8 mouse cellular contexts compared by ENCODE assay signal in the genomic region with DNA sequence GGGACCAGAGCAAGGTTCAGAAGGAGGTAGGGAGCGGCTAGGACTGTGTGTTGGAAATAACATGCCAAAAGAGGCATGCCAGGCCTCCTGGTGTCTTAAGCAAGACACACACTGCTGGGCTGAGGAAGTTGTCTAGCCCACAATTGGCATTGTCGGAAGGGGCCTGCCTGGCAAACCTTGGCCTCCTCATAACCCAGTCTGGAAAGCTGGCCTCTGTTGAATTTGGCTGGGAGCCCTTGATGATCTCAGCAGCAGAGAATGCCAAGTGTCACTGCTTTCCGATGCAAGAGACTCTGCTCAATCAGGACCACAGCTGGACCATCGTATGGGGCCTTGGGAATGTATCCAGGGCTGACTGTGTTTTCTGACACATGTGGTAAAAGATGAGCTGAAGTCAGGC. TPM values are rescaled to one million over a fixed set of nuclear protein-coding genes. Genes with fewer than 3 reads are reported as not detected.
DNase-seq lines count a peak whose midpoint lies in the region; ATAC-seq lines count a peak whose summit lies in the region.

No protein-coding gene starts in this region.

- H3K9me3 ChIP-seq in heart, embryonic 15.5 days (replicated peaks) = no peaks in the 10 kb centered on the region
- H3K9me3 ChIP-seq in neural tube, embryonic 14.5 days (ENCODE audit: control insufficient read depth, low read length) = no peaks in the 10 kb centered on the region

- H3K9ac ChIP-seq in heart, embryonic 15.5 days = no peak overlapping the region
- no peak overlapping the region for H3K9ac ChIP-seq in neural tube, embryonic 14.5 days (replicated peaks; ENCODE audit: low read depth, low read length)

- H3K36me3 ChIP-seq in heart, embryonic 15.5 days = no peaks in the 10 kb centered on the region
- H3K36me3 ChIP-seq in neural tube, embryonic 14.5 days (ENCODE audit: control insufficient read depth, insufficient read depth, low read length) = no peaks in the 10 kb centered on the region

- ATAC-seq in heart, embryonic 15.5 days (replicated peaks; ENCODE audit: insufficient number of reproducible peaks, insufficient read depth, low FRiP score, low read depth) = peak; percentile 79
- ATAC-seq in neural tube, embryonic 14.5 days (ENCODE audit: low read depth) = peak; percentile 31; the same call in 1 of the 2 replicates

- H3K27me3 ChIP-seq in heart, embryonic 15.5 days = no peaks in the 10 kb centered on the region
- H3K27me3 ChIP-seq in neural tube, embryonic 14.5 days (ENCODE audit: control insufficient read depth, insufficient read depth, low read length) = no peaks in the 10 kb centered on the region

- peak overlapping the region; percentile 69 for H3K27ac ChIP-seq in heart, embryonic 15.5 days
- H3K27ac ChIP-seq in neural tube, embryonic 14.5 days (ENCODE audit: low read depth, low read length) = no peak overlapping the region

- H3K4me1 ChIP-seq in heart, embryonic 15.5 days (replicated peaks) = peaks cover 15% of the 10 kb centered on the region
- H3K4me1 ChIP-seq in neural tube, embryonic 14.5 days (ENCODE audit: control insufficient read depth, insufficient read depth, low read length) = no peaks in the 10 kb centered on the region

- H3K4me3 ChIP-seq in heart, embryonic 15.5 days = no peak overlapping the region
- H3K4me3 ChIP-seq in neural tube, embryonic 14.5 days (ENCODE audit: low read depth, low read length) = no peak overlapping the region

- 22% methylated on average over 4 of the region's 4 CpGs for whole genome bisulfite sequencing in heart, embryonic 15.5 days
- 59% methylated on average over 4 of the region's 4 CpGs for WGBS in neural tube, embryonic 14.5 days

- peak overlapping the region; percentile 8; the same call in 1 of the 2 replicates for H3K4me2 ChIP-seq in heart, embryonic 15.5 days
- H3K4me2 ChIP-seq in neural tube, embryonic 14.5 days (ENCODE audit: low read depth, low read length) = no peak overlapping the region

- peak; percentile 67 to 69 for DNase-seq in right cerebral cortex, postnatal 10 days (ENCODE audit: low spot score in 2 of 2)
- no peak for DNase-seq in right cerebral cortex, adult 2 months (ENCODE audit: low spot score in 2 of 2)
- peak; percentile 39 to 48 for DNase-seq in cerebellum, postnatal 25 days
- DNase-seq in kidney, postnatal 36 days = peak; percentile 65 to 75
- no peak for DNase-seq in yolk sac, embryonic 10.5 days (ENCODE audit: low spot score)
- DNase-seq in MN1 (ENCODE audit: low spot score) = no peak

RNA-seq across cellular contexts. Expression of a gene that starts 27.9 kb away (rescaled TPM):
- polyA plus RNA-seq in heart, embryonic 15.5 days (2015; fragmentation: Nextera tagmentation; extraction: Ambion mirVana) = 49.9 and 54.5 TPM in 2 replicates
- 11.1 and 11.7 TPM in 2 replicates for polyA plus RNA-seq in neural tube, embryonic 14.5 days (2014; fragmentation: Nextera tagmentation; extraction: Ambion mirVana)

Comparison
In these comparisons a context has a peak if more than half of its experiments do, and no peak if none do; other contexts are left out.
1. DNase-seq: peak in right cerebral cortex, postnatal 10 days (2 of 2), cerebellum, postnatal 25 days (2 of 2) and kidney, postnatal 36 days (2 of 2); none in right cerebral cortex, adult 2 months (0 of 2), yolk sac, embryonic 10.5 days (single experiment) and MN1 (single experiment).